Mouse (Mus musculus) midbrain, embryonic 11.5 days (tissue): ENCODE measurements around the gene Cracr2b. TPM values are rescaled to one million over a fixed set of nuclear protein-coding genes. Genes with fewer than 3 reads are reported as not detected.
A peak's percentile ranks its signal among the peaks of the same experiment; 100 is the strongest.

Source experiments
- ATAC-seq: fragments of 200-750 bp; cut with Nextera tagmentation; 2 replicates; pipeline ENCODE4 v1.8.0; 2017; ENCODE audit warnings: moderate TSS enrichment, moderate library complexity; ENCODE audit not compliant: low FRiP score
- DNase-seq: peaks from one replicate; pipeline ENCODE4 v3.0.0; 2015; ENCODE audit warnings: low spot score; ENCODE audit errors: missing footprints
- H3K27ac ChIP-seq: fragments of 300-500 bp; sonication (generic); 2 replicates; pipeline ENCODE4 v1.5.1; 2014; ENCODE audit warnings: low read depth, low read length
- H3K27me3 ChIP-seq: fragments of 300-500 bp; sonication (generic); 2 replicates; pipeline ENCODE4 v1.6.1; 2014; ENCODE audit warnings: mild to moderate bottlenecking, low read length, moderate library complexity, mixed read lengths; ENCODE audit not compliant: control insufficient read depth, insufficient read depth
- H3K36me3 ChIP-seq: fragments of 300-500 bp; sonication (generic); 2 replicates; pipeline ENCODE4 v1.6.1; 2014; ENCODE audit warnings: mild to moderate bottlenecking, low read length, moderate library complexity, mixed read lengths; ENCODE audit not compliant: control insufficient read depth, insufficient read depth
- H3K4me1 ChIP-seq: fragments of 300-500 bp; sonication (generic); 2 replicates; pipeline ENCODE4 v1.6.1; 2014; ENCODE audit warnings: low read length; ENCODE audit not compliant: control insufficient read depth, insufficient read depth
- H3K4me2 ChIP-seq: fragments of 300-500 bp; sonication (generic); 2 replicates; pipeline ENCODE4 v1.6.1; 2014; ENCODE audit warnings: mild to moderate bottlenecking, moderate library complexity
- H3K4me3 ChIP-seq: fragments of 300-500 bp; sonication (generic); 2 replicates; pipeline ENCODE4 v1.5.1; 2014; ENCODE audit warnings: low read depth, low read length
- H3K9ac ChIP-seq: fragments of 300-500 bp; sonication (generic); 2 replicates; pipeline ENCODE4 v1.6.1; 2014; ENCODE audit warnings: low read length
- H3K9me3 ChIP-seq: fragments of 300-500 bp; sonication (generic); 2 replicates; pipeline ENCODE4 v1.6.1; 2016; ENCODE audit warnings: low read length; ENCODE audit not compliant: control insufficient read depth
- WGBS: fragments of 180-500 bp; shearing (Covaris S2); extraction: QIAGEN DNeasy Blood & Tissue Kit; methylation state at CpG from one replicate; pipeline ENCODE4 v1.1.7; 2014; 5-methylcytosine and 5-hydroxymethylcytosine counted together
- polyA plus RNA-seq: library from polyadenylated mRNA; unstranded; fragments of >200 nt; fragmentation: Nextera tagmentation; extraction: Ambion mirVana; gene quantifications from 2 replicates; pipeline ENCODE4 v1.2.1, GENCODE M21; 2014

Gene Cracr2b
- polyA plus RNA-seq, 1 experiment from 2014 or later = 5.3 TPM

GRCm38 (mm10) chr7:141465388-141466044 is 4.6 kb downstream of the Cracr2b start:
- no peak for DNase-seq
- WGBS = 48% methylated on average over 8 of the region's 10 CpGs
- Histone ChIP-seq H3K9me3 (no peaks in the 10 kb centered on the region), H3K9ac (no peak overlapping the region), H3K27ac (no peak overlapping the region), H3K4me3 (0 out of 2 replicates have a peak overlapping the region, but pooled peaks have one; percentile 14), H3K36me3 (peaks cover 2% of the 10 kb centered on the region; the same call in 1 of the 2 replicates), H3K27me3 (peaks cover 65% of the 10 kb centered on the region), H3K4me2 (no peak overlapping the region), H3K4me1 (peaks cover 31% of the 10 kb centered on the region)
- no peak for ATAC-seq

- Histone ChIP-seq H3K4me1 (peaks cover 31% of the 10 kb centered on the region), H3K27ac (no peak overlapping the region), H3K27me3 (peaks cover 60% of the 10 kb centered on the region), H3K9me3 (no peaks in the 10 kb centered on the region), H3K9ac (no peak overlapping the region), H3K36me3 (peaks cover 2% of the 10 kb centered on the region; the same call in 1 of the 2 replicates), H3K4me2 (no peak overlapping the region), H3K4me3 (no peak overlapping the region)
- WGBS = 79% methylated on average over 7 of the region's 7 CpGs
- DNase-seq (no peak), ATAC-seq (no peak)
Measured at GRCm38 (mm10) chr7:141466045-141466394, 5.1 kb downstream of the Cracr2b start.

- Histone ChIP-seq H3K4me1 (peaks cover 29% of the 10 kb centered on the region), H3K27ac (no peak overlapping the region), H3K9ac (peak overlapping the region; percentile 81; the same call in 1 of the 2 replicates), H3K4me2 (peak overlapping the region; percentile 72), H3K27me3 (peaks cover 54% of the 10 kb centered on the region), H3K9me3 (no peaks in the 10 kb centered on the region), H3K4me3 (peak overlapping the region; percentile 68), H3K36me3 (peaks cover 2% of the 10 kb centered on the region; the same call in 1 of the 2 replicates)
- ATAC-seq = no peak
- DNase-seq = peak; percentile 84
- 58% methylated on average over 10 of the region's 10 CpGs for WGBS
Measured at GRCm38 (mm10) chr7:141466607-141467148, 5.8 kb downstream of the Cracr2b start.

DNA sequence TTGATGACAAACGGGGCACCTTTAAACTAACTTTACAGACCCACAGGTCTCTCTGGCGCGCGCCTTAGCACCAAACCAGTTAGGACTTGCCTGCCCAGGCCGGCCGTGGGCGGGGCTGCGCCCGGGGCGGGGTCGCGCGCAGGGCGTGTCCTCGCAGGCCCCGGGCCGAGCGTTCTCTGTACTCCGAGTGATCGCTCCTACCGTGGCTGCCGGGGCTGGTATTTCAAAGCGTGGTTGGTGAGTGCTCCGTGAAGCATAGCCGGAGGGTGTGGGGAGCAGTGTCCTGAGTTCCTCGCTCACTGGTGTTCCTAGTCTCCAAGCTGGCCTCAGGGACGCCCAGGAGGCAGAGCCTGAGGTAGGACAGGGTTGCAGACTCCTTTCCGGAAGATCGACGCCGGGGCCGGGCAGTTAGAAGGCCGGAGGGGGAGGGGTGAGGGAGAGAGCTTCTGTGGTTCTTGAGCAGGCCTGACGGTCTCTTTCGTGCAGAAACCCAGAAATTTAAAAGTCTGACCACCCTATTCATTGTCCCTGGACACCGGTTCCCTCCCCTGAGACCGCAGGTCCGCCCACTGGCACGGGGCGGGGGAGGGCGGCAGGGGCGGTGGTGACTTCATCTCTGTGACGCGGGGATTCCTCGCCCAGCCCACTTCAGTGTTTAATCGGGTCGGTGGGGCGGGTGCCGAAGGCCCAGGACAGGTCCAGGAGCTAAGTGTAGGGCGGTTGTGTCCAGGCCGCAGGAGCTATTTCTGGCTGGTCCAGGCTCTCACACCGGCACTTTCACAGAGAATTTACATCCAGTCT is 6.5 kb downstream of the Cracr2b start, which contains the start of gene Cd151:
Gene Cd151, plus strand, starts transcription at position 163 of the 801 bp plus-strand sequence.
- under 1% methylated on average over 52 of the region's 52 CpGs for WGBS
- H3K9me3 ChIP-seq = no peaks in the 10 kb centered on the region
- peak; percentile 98 for DNase-seq
- peak within 1 kb of the TSS; percentile 81 for H3K9ac ChIP-seq
- H3K36me3 ChIP-seq = peaks cover 5% of the 10 kb centered on the region; the same call in 1 of the 2 replicates
- H3K4me3 ChIP-seq = peak within 1 kb of the TSS; percentile 68
- H3K4me2 ChIP-seq = peak within 1 kb of the TSS; percentile 72
- peaks cover 46% of the 10 kb centered on the region for H3K27me3 ChIP-seq
- ATAC-seq = peak; percentile 77
- H3K4me1 ChIP-seq = peaks cover 25% of the 10 kb centered on the region
- H3K27ac ChIP-seq = peak within 1 kb of the TSS; percentile 66

- Histone ChIP-seq H3K9ac (peak overlapping the region; percentile 81), H3K27ac (peak overlapping the region; percentile 66), H3K36me3 (peaks cover 8% of the 10 kb centered on the region; the same call in 1 of the 2 replicates), H3K4me3 (peak overlapping the region; percentile 68), H3K27me3 (peaks cover 39% of the 10 kb centered on the region), H3K4me1 (peaks cover 25% of the 10 kb centered on the region), H3K9me3 (no peaks in the 10 kb centered on the region), H3K4me2 (peak overlapping the region; percentile 72)
- DNase-seq (peak; percentile 90), ATAC-seq (0 out of 2 replicates have a peak, but pooled peaks have one; percentile 8)
- WGBS = 28% methylated on average over 5 of the region's 5 CpGs
Measured at GRCm38 (mm10) chr7:141468164-141468521, 7.2 kb downstream of the Cracr2b start.

GRCm38 (mm10) chr7:141468522-141469211 is 7.8 kb downstream of the Cracr2b start:
- H3K9me3 ChIP-seq = no peaks in the 10 kb centered on the region
- WGBS = 28% methylated on average over 8 of the region's 8 CpGs

DNA sequence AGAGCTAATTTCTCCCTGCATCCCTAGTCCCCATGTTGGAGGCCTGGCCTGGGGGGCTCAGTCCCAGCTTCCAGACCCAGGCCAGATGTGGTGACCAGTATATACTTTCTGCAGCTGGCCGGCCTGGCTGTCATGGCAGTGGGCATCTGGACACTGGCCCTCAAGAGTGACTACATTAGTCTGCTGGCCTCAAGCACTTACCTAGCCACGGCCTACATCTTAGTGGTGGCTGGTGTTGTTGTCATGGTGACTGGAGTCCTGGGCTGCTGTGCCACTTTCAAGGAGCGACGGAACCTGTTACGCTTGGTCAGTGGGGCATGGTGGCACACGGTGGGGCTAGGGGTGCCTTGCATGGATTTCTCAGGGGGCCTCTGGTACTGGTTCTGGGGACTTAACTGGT is 8.5 kb downstream of the Cracr2b start:
- Histone ChIP-seq H3K27ac (no peak overlapping the region), H3K9me3 (no peaks in the 10 kb centered on the region), H3K4me2 (peak overlapping the region; percentile 72), H3K9ac (peak overlapping the region; percentile 81; the same call in 1 of the 2 replicates), H3K27me3 (peaks cover 27% of the 10 kb centered on the region), H3K4me3 (peak overlapping the region; percentile 7), H3K4me1 (peaks cover 34% of the 10 kb centered on the region), H3K36me3 (peaks cover 8% of the 10 kb centered on the region; the same call in 1 of the 2 replicates)
- WGBS = 53% methylated on average over 6 of the region's 6 CpGs
- ATAC-seq = no peak
- DNase-seq = peak; percentile 76

More at GRCm38 (mm10) chr7:141468522-141469211, 7.8 kb downstream of the Cracr2b start:
- Histone ChIP-seq H3K4me1 (peaks cover 27% of the 10 kb centered on the region), H3K9ac (peak overlapping the region; percentile 81), H3K4me2 (peak overlapping the region; percentile 72), H3K27ac (peak overlapping the region; percentile 66), H3K4me3 (peak overlapping the region; percentile 68), H3K27me3 (peaks cover 34% of the 10 kb centered on the region), H3K36me3 (peaks cover 8% of the 10 kb centered on the region; the same call in 1 of the 2 replicates)
- DNase-seq (peak; percentile 90), ATAC-seq (peak; percentile 81)

DNA sequence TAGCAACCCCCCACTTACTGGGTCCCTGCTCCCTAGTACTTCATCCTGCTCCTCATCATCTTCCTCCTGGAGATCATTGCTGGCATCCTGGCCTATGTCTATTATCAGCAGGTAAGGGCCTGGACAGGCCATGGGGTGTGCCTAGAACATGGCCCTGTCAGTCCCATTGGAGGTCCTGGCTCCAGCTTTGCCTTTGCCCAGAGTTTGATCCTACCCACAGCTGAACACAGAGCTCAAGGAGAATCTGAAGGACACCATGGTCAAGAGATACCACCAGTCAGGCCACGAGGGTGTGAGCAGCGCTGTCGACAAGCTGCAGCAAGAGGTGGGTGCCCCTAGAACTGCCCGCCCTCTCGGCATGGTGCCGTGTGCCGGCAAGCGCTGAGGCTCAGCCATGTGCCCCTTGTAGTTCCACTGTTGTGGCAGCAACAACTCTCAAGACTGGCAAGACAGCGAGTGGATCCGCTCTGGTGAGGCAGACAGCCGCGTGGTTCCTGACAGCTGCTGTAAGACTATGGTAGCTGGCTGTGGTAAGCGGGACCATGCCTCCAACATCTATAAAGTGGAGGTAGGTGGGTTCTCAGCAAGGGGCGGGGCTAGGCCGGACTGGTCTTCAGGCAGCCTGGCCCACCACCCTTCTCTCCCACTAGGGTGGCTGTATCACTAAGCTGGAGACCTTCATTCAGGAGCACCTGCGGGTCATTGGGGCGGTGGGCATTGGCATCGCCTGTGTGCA is 9.2 kb downstream of the Cracr2b start:
- DNase-seq (no peak), ATAC-seq (no peak)
- Histone ChIP-seq H3K36me3 (peaks cover 8% of the 10 kb centered on the region; the same call in 1 of the 2 replicates), H3K27me3 (peaks cover 20% of the 10 kb centered on the region), H3K4me2 (peak overlapping the region; percentile 72), H3K27ac (no peak overlapping the region), H3K4me1 (peaks cover 32% of the 10 kb centered on the region), H3K4me3 (0 out of 2 replicates have a peak overlapping the region, but pooled peaks have one; percentile 7), H3K9ac (0 out of 2 replicates have a peak overlapping the region, but pooled peaks have one; percentile 12), H3K9me3 (no peaks in the 10 kb centered on the region)
- 92% methylated on average over 18 of the region's 18 CpGs for WGBS
